Mouse (Mus musculus) G1E (cell line): ENCODE results near the gene Itga5.

Source experiments
- CTCF ChIP-seq: IDR thresholded peaks from 2 replicates; pipeline ENCODE4 v1.5.1; 2012; ENCODE audit warnings: low read depth, low read length, inconsistent platforms, mixed read lengths
- GATA1 ChIP-seq: IDR thresholded peaks from 2 replicates; pipeline ENCODE4 v1.6.1; 2012; ENCODE audit warnings: borderline replicate concordance, low read length, inconsistent platforms, mixed read lengths
- GATA2 ChIP-seq: IDR thresholded peaks from 2 replicates; pipeline ENCODE4 v1.6.1; 2012; ENCODE audit warnings: low read depth, low read length, inconsistent platforms, borderline replicate concordance
- POLR2AphosphoS5 ChIP-seq: IDR thresholded peaks from 2 replicates; pipeline ENCODE4 v1.6.1; 2012; ENCODE audit warnings: low read depth, low read length, inconsistent platforms; ENCODE audit not compliant: insufficient replicate concordance
- TAL1 ChIP-seq: conservative IDR thresholded peaks from 2 replicates; pipeline ENCODE4 v1.6.1; 2012; ENCODE audit warnings: low read depth, low read length, inconsistent platforms, mixed read lengths

GRCm38 (mm10) chr15:103294649-103295048 is 71.9 kb downstream of the Itga5 start:
- TF ChIP-seq GATA1 (no peak), CTCF (no peak), TAL1 (no peak), GATA2 (no peak), POLR2AphosphoS5 (no peak)
